Mouse (Mus musculus) ES-Bruce4 (cell line): Measurements from ENCODE around the gene Lsp1. TPM values are rescaled to one million over a fixed set of nuclear protein-coding genes. Genes with fewer than 3 reads are reported as not detected.

Source experiments
- H3K27ac ChIP-seq: 2 replicates; pipeline ENCODE4 v1.5.1; 2012; ENCODE audit warnings: low read length, inconsistent platforms; ENCODE audit not compliant: insufficient read depth
- H3K27me3 ChIP-seq: 2 replicates; pipeline ENCODE4 v1.6.1; 2012; ENCODE audit warnings: mild to moderate bottlenecking, low read length, inconsistent platforms; ENCODE audit not compliant: control insufficient read depth, poor library complexity, insufficient read depth, severe bottlenecking
- H3K36me3 ChIP-seq: 2 replicates; pipeline ENCODE4 v1.6.1; 2012; ENCODE audit warnings: inconsistent platforms, mild to moderate bottlenecking, low read length, moderate library complexity; ENCODE audit not compliant: control insufficient read depth, poor library complexity, insufficient read depth, severe bottlenecking
- H3K4me1 ChIP-seq: one replicate; pipeline ENCODE4 v1.8.1; 2011; ENCODE audit warnings: low read length; ENCODE audit not compliant: control insufficient read depth, insufficient read depth
- H3K4me3 ChIP-seq: 2 replicates; pipeline ENCODE4 v1.5.1; 2011; ENCODE audit warnings: low read depth, mild to moderate bottlenecking, low read length
- H3K9ac ChIP-seq: 2 replicates; pipeline ENCODE4 v1.6.1; 2012; ENCODE audit warnings: low read depth, mild to moderate bottlenecking, inconsistent platforms; ENCODE audit not compliant: poor library complexity, severe bottlenecking
- H3K9me3 ChIP-seq: replicated peaks from 2 replicates; pipeline ENCODE4 v1.6.1; 2012; ENCODE audit warnings: mild to moderate bottlenecking, low read length, inconsistent platforms; ENCODE audit not compliant: control insufficient read depth, poor library complexity, insufficient read depth, severe bottlenecking
- CTCF ChIP-seq: IDR thresholded peaks from one replicate; pipeline ENCODE4 v1.8.1; 2011; ENCODE audit warnings: low read depth, low read length
- EP300 ChIP-seq: IDR thresholded peaks from 2 replicates; pipeline ENCODE4 v1.6.1; 2011; ENCODE audit warnings: low read depth, low read length; ENCODE audit not compliant: insufficient read depth
- POLR2A ChIP-seq: IDR thresholded peaks from one replicate; pipeline ENCODE4 v1.8.1; 2011; ENCODE audit warnings: low read length; ENCODE audit not compliant: insufficient read depth
- polyA plus RNA-seq: library from polyadenylated mRNA; stranded (reverse); fragments of >200 nt; gene quantifications from 2 replicates; pipeline ENCODE4 v1.2.4, GENCODE M21; 2011; ENCODE audit warnings: low read depth; ENCODE audit not compliant: missing spikeins, insufficient read depth, insufficient read length

Lsp1 gene
- polyA plus RNA-seq, 1 experiment = 6.0 TPM

DNA sequence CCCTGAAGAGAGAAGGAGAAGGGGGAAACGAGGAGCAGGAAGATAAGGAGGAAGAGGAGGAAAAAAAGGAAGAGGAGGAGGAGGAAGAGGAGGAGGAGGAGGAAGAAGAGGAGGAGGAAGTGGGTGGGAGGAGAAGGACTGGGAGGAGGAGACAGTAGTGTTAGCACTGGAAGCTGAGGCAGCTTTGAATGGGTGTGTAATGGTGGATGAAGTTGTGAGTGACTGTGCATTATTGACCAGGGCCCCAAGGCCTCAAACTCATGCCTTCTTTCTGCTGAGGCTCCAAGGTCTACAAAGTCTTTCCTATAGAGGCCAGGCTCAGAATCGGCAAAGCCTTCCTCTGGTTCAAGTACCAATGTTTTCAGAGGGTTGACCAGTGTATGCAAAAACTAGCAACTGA, 38.8 kb upstream of the Lsp1 start:
- Histone ChIP-seq H3K4me3 (no peak overlapping the region), H3K9ac (no peak overlapping the region), H3K4me1 (no peaks in the 10 kb centered on the region), H3K27ac (no peak overlapping the region), H3K36me3 (no peaks in the 10 kb centered on the region), H3K9me3 (peaks cover 5% of the 10 kb centered on the region), H3K27me3 (no peaks in the 10 kb centered on the region)
- no peak for TF ChIP-seq EP300
- no peak for TF ChIP-seq CTCF
- TF ChIP-seq POLR2A = no peak

DNA sequence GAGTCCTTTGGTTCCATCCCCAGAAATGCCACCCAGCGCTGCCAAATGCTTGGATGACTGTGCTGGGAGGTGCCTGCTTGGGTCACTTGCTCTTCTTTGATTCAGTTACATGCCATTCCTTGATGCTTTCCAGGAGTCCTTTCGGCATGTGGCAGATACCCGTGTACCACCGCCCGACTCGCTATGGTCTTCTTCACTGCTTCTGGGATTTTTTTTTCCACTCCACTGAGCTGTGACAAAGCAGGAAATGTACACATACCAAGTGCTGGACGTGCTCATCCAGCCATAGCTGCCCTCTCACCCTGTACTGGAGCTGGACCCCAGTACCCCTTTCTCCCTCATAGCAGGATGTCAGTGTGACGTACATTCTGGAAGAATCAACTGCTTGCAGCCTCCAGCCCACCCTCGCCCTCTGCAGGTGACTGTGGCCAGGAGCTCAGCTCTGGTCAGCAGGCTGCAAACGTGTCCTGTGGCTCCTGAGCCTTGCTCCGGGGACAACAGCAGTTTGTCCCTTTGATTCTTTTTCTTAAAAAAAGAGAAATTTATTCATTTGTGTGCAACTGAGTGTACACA, 34.9 kb upstream of the Lsp1 start:
- Histone ChIP-seq H3K27me3 (no peaks in the 10 kb centered on the region), H3K9me3 (no peaks in the 10 kb centered on the region), H3K36me3 (no peaks in the 10 kb centered on the region), H3K4me3 (no peak overlapping the region), H3K9ac (no peak overlapping the region), H3K4me1 (no peaks in the 10 kb centered on the region), H3K27ac (no peak overlapping the region)
- no peak for TF ChIP-seq POLR2A
- peak; percentile 63 for TF ChIP-seq CTCF
- TF ChIP-seq EP300 = no peak

DNA sequence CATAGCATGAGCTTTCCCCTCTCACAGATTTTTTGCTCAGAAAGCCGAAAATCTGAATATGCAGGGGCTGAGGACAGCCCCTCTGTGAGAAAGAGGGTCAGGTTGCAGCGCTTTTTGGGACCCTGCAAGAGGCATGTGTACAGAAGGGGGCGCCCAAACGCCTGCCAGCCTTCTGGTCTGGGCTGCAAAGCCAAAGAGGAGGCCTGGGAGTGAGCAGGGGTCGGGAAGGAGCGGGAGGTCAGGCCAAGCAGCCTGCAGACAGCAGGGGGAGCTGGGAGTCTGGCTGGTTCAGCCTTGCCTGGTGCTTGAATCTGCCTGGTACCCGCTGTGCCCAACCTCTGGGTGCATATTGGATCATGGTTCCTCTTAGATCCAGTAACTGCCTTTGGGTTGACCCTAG, 32.4 kb upstream of the Lsp1 start:
- TF ChIP-seq EP300 (no peak), CTCF (peak; percentile 78)
- H3K36me3 ChIP-seq = no peaks in the 10 kb centered on the region
- no peak overlapping the region for H3K4me3 ChIP-seq
- no peaks in the 10 kb centered on the region for H3K27me3 ChIP-seq
- H3K9me3 ChIP-seq = no peaks in the 10 kb centered on the region
- H3K4me1 ChIP-seq = no peaks in the 10 kb centered on the region
- no peak overlapping the region for H3K27ac ChIP-seq
- no peak overlapping the region for H3K9ac ChIP-seq

DNA sequence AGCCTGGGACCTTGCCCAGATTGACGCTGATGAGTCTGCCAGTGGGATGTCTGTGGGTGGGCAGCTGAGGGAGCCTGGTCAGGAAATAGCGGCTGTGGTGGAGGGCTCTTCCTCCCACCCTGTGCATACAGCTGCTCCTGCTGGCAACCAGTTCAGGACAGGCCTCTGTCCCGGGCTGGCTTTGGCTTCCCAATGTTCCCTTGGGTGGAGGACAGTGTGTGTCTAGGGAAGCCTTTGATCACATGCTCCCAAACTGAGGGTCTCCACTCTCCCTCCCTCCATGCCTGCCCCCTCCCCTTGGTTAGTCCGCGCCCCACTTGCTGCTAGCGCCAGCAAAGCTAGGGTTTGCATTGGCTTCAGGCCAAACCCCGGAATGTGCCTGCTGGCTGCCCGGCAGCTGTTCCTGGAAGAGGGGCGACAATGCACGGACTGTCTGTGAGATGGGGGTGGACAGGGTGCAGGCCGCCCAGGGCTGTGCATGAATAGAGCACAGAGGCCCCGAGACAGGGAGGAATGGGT, 30.4 kb upstream of the Lsp1 start:
- H3K27ac ChIP-seq = no peak overlapping the region

DNA sequence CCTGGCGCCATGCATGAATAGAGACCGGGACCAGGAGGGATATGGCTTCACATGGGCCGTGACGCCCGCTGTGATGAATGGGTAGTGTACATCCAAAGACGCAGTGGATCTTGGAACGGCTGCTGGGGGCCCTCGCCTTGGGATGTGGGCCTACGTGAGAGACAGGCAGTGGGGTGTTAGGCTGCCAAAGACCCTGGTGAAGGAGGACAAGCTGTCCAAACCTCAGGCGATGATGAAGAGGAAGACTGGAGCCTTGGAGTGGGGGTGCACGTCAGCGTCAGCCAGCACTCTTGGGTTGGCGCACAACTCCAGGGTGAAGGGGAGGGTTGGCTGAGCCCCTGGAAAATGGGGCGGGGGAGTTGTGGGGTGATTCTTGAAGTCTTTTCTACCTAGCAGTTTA, 29.5 kb upstream of the Lsp1 start:
- H3K4me1 ChIP-seq = no peaks in the 10 kb centered on the region
- TF ChIP-seq EP300 = no peak
- no peak for TF ChIP-seq CTCF
- TF ChIP-seq POLR2A = no peak
- H3K27me3 ChIP-seq = no peaks in the 10 kb centered on the region
- H3K4me3 ChIP-seq = no peak overlapping the region
- H3K9me3 ChIP-seq = no peaks in the 10 kb centered on the region
- no peaks in the 10 kb centered on the region for H3K36me3 ChIP-seq
- H3K27ac ChIP-seq = no peak overlapping the region
- H3K9ac ChIP-seq = no peak overlapping the region

More for the DNA sequence above, 30.4 kb upstream of the Lsp1 start:
- Histone ChIP-seq H3K27me3 (no peaks in the 10 kb centered on the region), H3K9ac (no peak overlapping the region), H3K36me3 (no peaks in the 10 kb centered on the region), H3K4me1 (no peaks in the 10 kb centered on the region), H3K9me3 (no peaks in the 10 kb centered on the region), H3K4me3 (no peak overlapping the region)
- TF ChIP-seq EP300 = no peak
- no peak for TF ChIP-seq POLR2A
- no peak for TF ChIP-seq CTCF

DNA sequence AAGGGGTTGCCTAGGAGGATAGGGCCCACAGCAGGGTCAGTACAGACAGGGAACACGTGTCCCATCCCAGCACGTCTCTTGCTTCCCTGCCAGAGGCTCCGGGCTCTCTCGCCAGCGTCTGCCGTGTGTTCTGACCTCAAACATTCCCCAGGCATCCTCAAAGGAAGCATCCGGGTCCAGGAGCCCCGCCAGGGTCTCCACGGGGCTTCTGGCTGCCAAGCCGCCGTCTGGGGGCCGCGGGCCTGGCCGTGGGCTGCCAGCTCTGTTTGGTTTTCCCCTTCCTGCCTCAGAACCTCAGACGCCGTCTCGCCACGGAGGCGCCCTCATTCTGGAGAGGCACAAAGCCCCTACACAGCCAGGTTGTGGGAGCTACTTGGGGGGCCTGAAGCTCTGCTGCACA, 27.0 kb upstream of the Lsp1 start:
- H3K9ac ChIP-seq = no peak overlapping the region
- H3K9me3 ChIP-seq = no peaks in the 10 kb centered on the region
- H3K27me3 ChIP-seq = no peaks in the 10 kb centered on the region
- no peaks in the 10 kb centered on the region for H3K36me3 ChIP-seq
- H3K4me1 ChIP-seq = peaks cover 1% of the 10 kb centered on the region
- no peak for TF ChIP-seq EP300
- TF ChIP-seq CTCF = no peak
- TF ChIP-seq POLR2A = no peak
- peak overlapping the region; percentile 14; the same call in 1 of the 2 replicates for H3K4me3 ChIP-seq
- H3K27ac ChIP-seq = no peak overlapping the region
